12 mouse cellular contexts compared by ENCODE assay signal in genomic region chr13:46349664-46350063, GRCm38 (mm10).
DNase-seq lines count a peak whose midpoint lies in the region; ATAC-seq lines count a peak whose summit lies in the region.
"Had no signal": no experiment of that assay in that cellular context is flagged by ENCODE, and none has a peak within 500 bp of the region (broad histone marks: within the 10 kb centered on the region; RNA-seq: fewer than 3 reads in every experiment).

No protein-coding gene starts in this region.

- H3K4me2 ChIP-seq in forebrain, embryonic 15.5 days (replicated peaks) = no peak overlapping the region
- H3K4me2 ChIP-seq in forebrain, embryonic 11.5 days (ENCODE audit: low read depth, low read length, severe bottlenecking) = no peak overlapping the region
- no peak overlapping the region for H3K4me2 ChIP-seq in midbrain, embryonic 16.5 days (ENCODE audit: low read length)
- H3K4me2 ChIP-seq: limb, embryonic 12.5 days had no signal

- no peaks in the 10 kb centered on the region for H3K27me3 ChIP-seq in forebrain, embryonic 15.5 days
- H3K27me3 ChIP-seq in forebrain, embryonic 11.5 days (ENCODE audit: control insufficient read depth, insufficient read depth, low read length) = no peaks in the 10 kb centered on the region
- H3K27me3 ChIP-seq in midbrain, embryonic 16.5 days (ENCODE audit: control insufficient read depth, insufficient read depth, low read depth, low read length) = no peaks in the 10 kb centered on the region
- H3K27me3 ChIP-seq: limb, embryonic 12.5 days had no signal

- H3K9me3 ChIP-seq in forebrain, embryonic 15.5 days = no peaks in the 10 kb centered on the region
- H3K9me3 ChIP-seq in forebrain, embryonic 11.5 days (ENCODE audit: control insufficient read depth, low read length) = no peaks in the 10 kb centered on the region
- H3K9me3 ChIP-seq in midbrain, embryonic 16.5 days (replicated peaks; ENCODE audit: control insufficient read depth, low read length, poor library complexity, severe bottlenecking) = no peaks in the 10 kb centered on the region
- H3K9me3 ChIP-seq: limb, embryonic 12.5 days had no signal

- no peak overlapping the region for H3K4me3 ChIP-seq in forebrain, embryonic 15.5 days
- no peak overlapping the region for H3K4me3 ChIP-seq in forebrain, embryonic 11.5 days (ENCODE audit: low read depth, low read length)
- no peak overlapping the region for H3K4me3 ChIP-seq in midbrain, embryonic 16.5 days (ENCODE audit: low read depth, low read length)
- H3K4me3 ChIP-seq: erythroblast, embryonic 14.5 days; layer of hippocampus, adult 2 months; limb, embryonic 12.5 days had no signal

- H3K27ac ChIP-seq in forebrain, embryonic 15.5 days (replicated peaks) = peak overlapping the region; percentile 75
- H3K27ac ChIP-seq in forebrain, embryonic 11.5 days (ENCODE audit: low read depth, low read length) = no peak overlapping the region
- 0 out of 2 replicates have a peak overlapping the region, but pooled peaks have one; percentile 38 for H3K27ac ChIP-seq in midbrain, embryonic 16.5 days (ENCODE audit: low read length)
- H3K27ac ChIP-seq: limb, embryonic 12.5 days had no signal

- no peak for DNase-seq in forebrain, embryonic 11.5 days (ENCODE audit: low spot score)
- peak; percentile 69 for DNase-seq in left cerebral cortex, postnatal 4 days
- no peak for DNase-seq in left cerebral cortex, adult 18-20 months (ENCODE audit: low spot score in 2 of 2)
- peak; percentile 19 for DNase-seq in embryo, embryonic 11 days
- no peak for DNase-seq in spleen, adult 12 weeks (ENCODE audit: low spot score)
- DNase-seq: lung, adult 2 months; thymus, postnatal 25 days had no signal

- peaks cover 13% of the 10 kb centered on the region for H3K4me1 ChIP-seq in forebrain, embryonic 15.5 days
- no peaks in the 10 kb centered on the region for H3K4me1 ChIP-seq in forebrain, embryonic 11.5 days (replicated peaks; ENCODE audit: control insufficient read depth, insufficient read depth, low read length)
- no peaks in the 10 kb centered on the region for H3K4me1 ChIP-seq in midbrain, embryonic 16.5 days (ENCODE audit: control insufficient read depth, insufficient read depth, low read length)
- H3K4me1 ChIP-seq: limb, embryonic 12.5 days had no signal

- intact Hi-C loops in left cerebral cortex, postnatal 4 days (cut with DNase I) = no loop called here

- H3K9ac ChIP-seq in forebrain, embryonic 15.5 days (replicated peaks) = no peak overlapping the region
- no peak overlapping the region for H3K9ac ChIP-seq in forebrain, embryonic 11.5 days (ENCODE audit: low read length)
- H3K9ac ChIP-seq in midbrain, embryonic 16.5 days (ENCODE audit: low read depth, low read length) = no peak overlapping the region
- H3K9ac ChIP-seq: limb, embryonic 12.5 days had no signal

- no peaks in the 10 kb centered on the region for H3K36me3 ChIP-seq in forebrain, embryonic 15.5 days
- no peaks in the 10 kb centered on the region for H3K36me3 ChIP-seq in forebrain, embryonic 11.5 days (ENCODE audit: control insufficient read depth, insufficient read depth, low read length)
- no peaks in the 10 kb centered on the region for H3K36me3 ChIP-seq in midbrain, embryonic 16.5 days (ENCODE audit: control insufficient read depth, insufficient read depth, low read length)
- H3K36me3 ChIP-seq: limb, embryonic 12.5 days had no signal

- WGBS in forebrain, embryonic 15.5 days = 35% methylated on average over 3 of the region's 3 CpGs
- 68% methylated on average over 3 of the region's 3 CpGs for WGBS in forebrain, embryonic 11.5 days
- 33% methylated on average over 3 of the region's 3 CpGs for WGBS in midbrain, embryonic 16.5 days

- peak; percentile 78 for ATAC-seq in forebrain, embryonic 15.5 days (replicated peaks)
- ATAC-seq in forebrain, embryonic 11.5 days (replicated peaks; ENCODE audit: low FRiP score) = no peak
- 0 out of 2 replicates have a peak, but pooled peaks have one; percentile 64 for ATAC-seq in midbrain, embryonic 16.5 days

Comparison
In these comparisons a context has a peak if more than half of its experiments do, and no peak if none do; other contexts are left out.
1. DNase-seq: peak in left cerebral cortex, postnatal 4 days (single experiment) and embryo, embryonic 11 days (single experiment); none in forebrain, embryonic 11.5 days (single experiment), left cerebral cortex, adult 18-20 months (0 of 2) and spleen, adult 12 weeks (single experiment).